Mouse (Mus musculus): ENCODE measurements around the gene Wdr95.
A peak's percentile ranks its signal among the peaks of the same experiment; 100 is the strongest.
"Not testable (repeated sequence)": the region's sequence is repeated elsewhere in the genome, so short reads cannot be mapped to it uniquely, and the experiment has no call there.

The Wdr95 gene

GRCm38 (mm10) chr5:149517116-149517515 lies 11.4 kb upstream of the Wdr95 start:
- DNase-seq, result no peak

DNA sequence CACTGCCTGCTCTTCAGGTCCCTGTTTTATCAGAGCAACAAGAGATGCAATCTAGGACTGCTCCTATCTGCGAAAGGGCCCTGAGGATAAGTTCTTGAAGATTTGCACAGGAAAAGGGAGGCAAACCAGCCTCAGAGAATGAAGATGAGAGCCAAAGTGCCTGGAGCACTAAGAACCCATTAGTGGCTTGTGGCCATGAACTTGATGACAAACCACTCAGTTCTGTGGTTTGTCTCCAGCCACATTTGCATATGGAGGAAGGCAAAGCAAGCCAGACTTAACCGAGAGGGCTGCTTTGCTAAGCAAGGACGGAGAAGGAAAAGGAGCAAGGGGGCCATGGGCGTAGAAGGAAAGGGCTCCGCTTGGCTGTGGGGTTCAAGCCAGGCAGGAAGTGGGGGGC lies 7.7 kb upstream of the Wdr95 start:
- no peak for DNase-seq

DNA sequence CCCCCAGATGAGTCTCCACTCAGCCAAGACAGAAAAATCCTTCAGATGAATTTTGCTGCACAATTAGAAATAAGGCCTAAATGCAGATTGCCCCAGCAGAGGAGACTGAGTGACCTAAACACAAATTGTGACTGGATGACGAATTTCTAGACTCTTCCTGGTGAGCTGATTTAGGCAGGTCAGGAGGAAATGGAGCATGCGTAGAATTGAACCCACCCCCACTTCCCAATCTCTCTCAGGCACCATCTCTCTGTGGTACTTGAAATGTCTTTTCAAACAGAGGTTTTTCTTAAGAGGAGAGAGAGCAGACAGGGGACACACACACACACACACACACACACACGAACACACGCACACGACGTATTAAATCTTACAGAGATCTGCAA lies 4.6 kb upstream of the Wdr95 start:
- DNase-seq, result no peak

DNA sequence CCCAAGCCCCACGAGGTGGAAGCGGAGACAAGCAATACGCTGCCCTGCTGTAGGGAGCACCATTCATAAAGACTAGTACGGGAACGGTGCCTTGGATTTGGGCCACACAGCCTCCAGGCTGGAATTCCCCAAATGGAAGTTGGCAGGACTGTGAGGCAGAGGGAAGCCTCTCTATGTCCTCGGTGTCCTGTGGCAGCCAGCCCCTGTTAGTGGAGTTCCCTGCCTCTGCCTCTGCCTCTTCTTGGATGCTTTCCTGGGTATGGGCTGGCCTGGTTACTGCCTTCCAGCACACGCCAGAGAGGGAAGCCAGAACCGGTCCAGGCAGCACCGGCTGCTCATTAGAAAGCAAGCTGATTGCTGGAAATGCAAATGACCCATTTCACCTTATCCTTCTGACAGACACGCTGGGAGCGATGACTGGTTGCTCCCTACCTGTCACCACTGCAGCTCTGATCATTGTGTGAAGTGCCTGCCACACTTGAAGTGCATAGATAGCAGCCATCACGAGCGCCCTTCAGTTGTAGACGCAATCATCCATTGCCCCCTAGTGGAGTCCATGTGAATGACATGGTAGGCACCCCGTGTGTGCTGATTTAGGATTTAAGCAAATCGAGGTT lies 4.1 kb upstream of the Wdr95 start:
- DNase-seq, result peak; percentile 84

DNA sequence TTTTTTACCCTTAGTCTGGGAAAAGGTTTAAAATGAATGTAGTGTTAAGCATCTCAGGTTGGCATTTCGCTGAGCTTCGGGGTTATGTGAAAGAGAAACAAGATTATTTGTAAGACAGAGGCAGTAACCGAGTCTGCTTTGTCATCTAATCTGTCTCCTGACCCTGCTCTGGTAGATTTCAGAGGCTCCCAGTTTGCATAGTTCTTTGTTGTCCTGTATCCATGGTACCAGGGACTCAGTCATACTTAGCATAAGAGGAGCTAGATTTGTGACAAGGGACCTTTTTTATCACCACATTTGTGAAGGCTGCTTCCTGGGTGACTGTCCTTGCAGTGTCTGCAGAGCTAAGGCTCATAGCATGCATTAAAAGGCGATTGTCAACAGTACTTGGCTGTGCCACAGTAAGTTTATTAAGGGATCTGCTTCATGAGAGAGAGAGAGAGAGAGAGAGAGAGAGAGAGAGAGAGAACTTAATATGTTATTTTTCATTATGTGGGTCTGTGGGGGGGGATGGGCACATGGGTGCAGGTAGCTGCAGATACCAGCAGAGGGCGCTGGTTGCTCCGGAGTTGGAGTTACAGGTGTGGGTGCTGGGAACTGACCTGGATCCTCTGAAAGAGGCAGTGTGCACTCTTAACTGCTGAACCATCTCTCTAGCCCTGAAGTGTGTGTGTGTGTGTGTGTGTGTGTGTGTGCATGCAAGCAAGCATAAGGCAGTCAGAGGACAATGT lies 3.3 kb upstream of the Wdr95 start:
- no peak for DNase-seq

DNA sequence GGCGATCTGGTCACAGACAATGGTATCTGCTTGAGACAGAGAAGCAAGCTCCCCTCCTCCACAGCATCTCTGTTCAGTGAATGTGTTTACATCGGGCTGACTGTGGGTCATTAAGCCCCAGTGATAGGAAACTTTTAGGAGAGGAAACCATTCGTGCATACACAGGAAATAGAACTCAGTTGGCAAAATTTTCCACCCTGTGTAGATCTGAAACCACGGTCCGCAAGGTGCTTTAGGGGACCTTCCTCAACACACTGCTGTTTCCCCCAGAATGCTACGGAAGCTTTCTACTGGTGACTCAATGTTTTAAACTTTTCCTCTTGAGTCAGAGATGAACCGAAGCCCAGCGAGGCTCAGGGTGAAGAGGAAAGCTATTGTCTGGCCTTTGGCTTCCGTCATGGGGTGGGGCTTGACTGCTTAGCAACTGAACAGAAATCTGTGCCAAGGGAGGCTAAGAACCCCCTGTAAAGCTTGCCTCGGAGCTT lies 2.0 kb upstream of the Wdr95 start:
- DNase-seq, result peak; percentile 72

DNA sequence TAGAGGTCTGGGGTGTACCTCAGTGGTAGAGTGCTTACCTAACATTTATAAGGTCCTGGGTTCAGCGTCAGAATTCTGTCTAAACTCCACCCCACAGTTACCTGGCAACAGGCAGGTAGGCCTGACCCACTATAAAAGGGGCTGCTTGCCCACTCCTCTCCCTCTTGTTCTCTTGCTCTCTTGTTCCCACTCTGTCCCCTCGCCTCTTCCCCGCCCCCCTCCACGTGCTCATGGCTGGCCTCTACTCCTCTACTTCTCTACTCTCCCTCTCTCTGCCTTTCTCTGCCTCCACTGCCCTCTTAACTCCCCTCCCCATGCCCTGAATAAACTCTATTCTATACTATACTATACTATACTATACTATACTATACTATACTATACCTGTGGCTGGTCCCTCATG lies 1.2 kb upstream of the Wdr95 start:
- not testable (repeated sequence) for DNase-seq

DNA sequence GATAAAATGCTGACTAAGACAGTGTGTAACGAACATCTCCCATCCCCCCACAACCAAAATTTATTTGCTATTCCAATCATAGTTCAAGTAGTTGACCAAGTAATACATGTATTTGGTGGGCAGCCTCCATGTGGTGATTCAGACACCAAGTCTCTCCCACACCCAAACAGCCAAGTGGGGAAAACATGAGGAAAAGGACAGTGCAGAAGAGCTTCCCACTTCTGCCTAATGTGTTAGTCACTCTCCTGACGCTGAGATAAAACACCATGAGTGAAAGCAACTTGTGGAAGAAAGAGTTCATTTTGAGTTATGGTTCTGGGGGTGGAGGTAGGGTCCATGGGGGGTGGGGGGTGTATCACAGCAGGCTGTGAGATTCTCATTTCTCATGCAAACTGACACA lies 5.4 kb downstream of the Wdr95 start:
- no peak for DNase-seq

- DNase-seq, result no peak
These were observed 7.5 kb downstream of the Wdr95 start for GRCm38 (mm10) chr5:149536005-149536404.

DNA sequence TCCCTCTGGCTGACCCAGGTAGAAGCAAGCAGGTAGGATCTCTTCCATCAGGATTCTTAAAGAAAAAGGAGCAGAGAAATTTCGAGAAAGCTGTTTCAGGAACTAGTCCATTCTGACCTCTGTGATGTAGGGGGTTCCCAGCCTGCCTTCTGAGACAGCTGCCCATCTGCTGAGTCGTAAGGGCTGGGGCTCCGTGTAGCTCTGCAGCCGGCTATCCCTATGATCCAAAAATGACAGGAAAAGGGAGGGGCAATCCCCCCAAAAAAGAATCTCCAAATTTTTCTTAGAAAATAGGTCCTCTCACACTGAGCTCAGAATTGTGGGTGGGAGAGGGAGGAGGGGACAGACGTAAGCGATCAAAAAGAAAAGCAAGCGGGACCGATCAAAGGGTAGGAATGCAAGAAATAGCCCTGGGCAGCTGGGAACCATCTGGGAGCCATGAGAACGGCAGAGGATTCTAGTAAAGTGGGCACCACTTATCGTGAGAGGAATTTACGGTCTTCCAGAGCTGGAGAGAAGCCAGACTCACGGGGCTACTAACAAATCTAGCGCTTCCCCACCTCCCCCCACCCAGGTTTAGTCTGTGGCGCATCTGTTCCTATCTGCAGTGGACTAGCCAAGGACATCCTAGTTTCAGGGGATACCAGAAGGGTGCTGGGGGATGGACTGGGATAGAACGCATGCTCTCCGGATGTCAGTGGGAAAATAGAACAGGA lies 9.5 kb downstream of the Wdr95 start:
- DNase-seq, result no peak

GRCm38 (mm10) chr5:149538531-149538930 lies 10.1 kb downstream of the Wdr95 start:
- no peak for DNase-seq

DNA sequence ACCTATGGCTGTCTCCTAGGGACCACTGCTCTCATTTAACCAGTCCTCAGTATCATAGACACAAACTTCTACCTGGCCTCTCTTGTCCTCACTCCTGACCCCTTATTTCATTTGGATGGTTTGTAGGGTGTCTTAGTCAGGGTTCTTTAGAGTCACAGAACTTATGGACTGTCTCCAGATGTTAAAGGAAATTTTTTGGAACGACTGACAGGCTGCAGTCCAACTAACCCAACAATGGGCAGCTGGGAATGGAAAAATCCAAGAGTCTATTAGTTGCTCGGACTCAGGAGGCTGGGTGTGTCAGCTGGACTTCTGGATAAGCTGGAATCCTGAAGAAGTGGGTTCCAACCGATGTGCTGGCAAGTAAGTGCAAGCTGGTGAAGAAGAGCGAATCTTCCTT lies 10.6 kb downstream of the Wdr95 start:
- DNase-seq, result no peak

DNA sequence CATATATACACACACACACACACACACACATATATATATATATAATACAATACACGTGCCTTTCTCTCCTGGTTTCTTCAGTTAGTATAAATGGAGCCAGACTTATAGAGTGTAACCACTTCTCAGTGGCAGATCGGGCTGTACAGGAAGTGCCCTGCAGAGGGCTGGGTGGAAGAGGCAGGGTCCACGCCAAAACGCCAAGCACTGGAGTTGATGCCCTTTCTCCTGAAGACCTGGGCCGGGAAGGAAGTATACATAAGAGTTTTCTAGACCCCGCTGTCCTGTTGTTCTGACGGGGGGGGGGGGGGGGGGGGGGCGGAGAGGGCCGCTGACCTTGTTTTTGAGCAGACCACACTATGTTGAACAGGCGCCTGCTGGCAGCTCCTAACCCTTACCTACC lies 22.7 kb downstream of the Wdr95 start:
- DNase-seq, result no peak

DNA sequence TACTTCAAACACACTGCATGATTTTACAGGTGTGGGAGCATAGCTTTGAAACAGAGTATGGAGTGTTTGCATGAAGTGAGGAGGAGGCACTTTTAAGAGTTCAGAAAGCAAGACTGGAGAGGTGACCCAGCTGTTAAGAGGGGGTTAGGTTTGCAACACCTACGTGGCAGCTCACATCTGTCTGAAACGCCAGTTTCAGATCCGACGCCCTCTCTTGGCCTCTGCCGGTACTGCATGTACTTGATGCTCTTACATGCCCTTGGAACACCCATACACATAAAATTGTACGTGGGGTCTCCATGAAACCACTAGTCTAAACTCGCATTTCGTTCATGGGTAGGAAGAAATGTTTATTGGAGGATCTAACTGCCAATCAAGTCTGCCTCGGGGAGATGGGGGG lies 24.3 kb downstream of the Wdr95 start:
- DNase-seq, result no peak

DNA sequence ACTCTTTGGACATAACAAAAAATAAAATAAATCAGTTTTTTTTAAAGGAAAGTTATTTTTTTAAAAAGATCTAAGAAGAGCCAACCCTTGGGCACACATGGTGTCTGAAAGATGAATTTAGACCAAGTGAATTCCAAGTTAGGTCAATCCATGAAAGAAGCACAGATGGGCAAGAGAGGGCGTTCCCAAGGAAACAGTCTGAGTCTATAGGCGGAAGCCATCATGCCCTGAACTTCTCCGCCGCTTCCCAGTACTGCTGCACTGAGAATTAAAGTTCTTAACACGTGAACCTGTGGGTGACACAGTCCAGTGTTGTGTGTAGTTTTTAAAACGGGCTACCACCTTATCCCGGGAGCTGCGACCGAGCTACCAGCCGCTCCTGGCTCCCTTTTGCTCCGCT lies 24.9 kb downstream of the Wdr95 start:
- DNase-seq, result no peak

DNA sequence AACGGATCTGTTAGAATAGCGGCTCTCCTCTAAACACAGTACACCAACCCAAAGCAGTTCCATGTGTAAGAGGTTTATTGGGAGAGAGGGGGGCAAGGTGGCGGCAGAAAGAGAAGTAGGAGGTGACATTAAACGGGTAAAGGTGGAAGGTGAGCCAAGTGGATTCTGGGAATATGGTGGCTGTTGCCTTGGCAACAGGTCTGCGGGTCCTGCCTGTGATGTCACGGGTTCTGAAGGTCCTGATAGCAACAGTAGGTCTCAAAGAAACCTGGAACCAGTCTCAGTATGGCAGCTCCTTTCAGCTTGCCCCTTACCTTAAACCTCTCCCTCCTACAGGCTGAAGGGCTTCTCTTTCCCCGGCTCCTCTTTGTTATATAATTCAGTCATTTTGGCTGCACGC lies 25.9 kb downstream of the Wdr95 start:
- DNase-seq, result no peak

- no peak for DNase-seq
These were observed 32.6 kb downstream of the Wdr95 start for GRCm38 (mm10) chr5:149560903-149561588.

GRCm38 (mm10) chr5:149566026-149566425 lies 37.5 kb downstream of the Wdr95 start:
- DNase-seq, result no peak

DNA sequence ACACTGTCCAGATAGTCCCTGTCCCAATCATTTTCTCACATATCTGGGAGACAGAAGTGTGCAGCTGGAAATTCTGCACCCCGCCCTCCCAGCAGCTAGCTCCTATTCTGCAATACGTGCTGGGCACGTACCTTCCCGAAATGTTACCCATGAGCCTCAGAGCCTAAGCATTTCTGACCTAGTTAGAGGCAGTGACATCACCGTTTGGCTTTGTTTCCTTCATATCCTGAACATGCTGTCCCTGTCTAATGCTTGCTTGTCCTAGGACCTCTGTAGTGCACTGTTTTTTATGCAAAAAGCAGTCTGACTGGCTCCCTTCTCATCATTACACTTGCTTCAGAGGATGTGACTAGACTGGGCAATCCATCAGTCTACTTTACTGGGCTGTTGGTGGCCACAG lies 38.5 kb downstream of the Wdr95 start:
- peak; percentile 54 for DNase-seq

DNA sequence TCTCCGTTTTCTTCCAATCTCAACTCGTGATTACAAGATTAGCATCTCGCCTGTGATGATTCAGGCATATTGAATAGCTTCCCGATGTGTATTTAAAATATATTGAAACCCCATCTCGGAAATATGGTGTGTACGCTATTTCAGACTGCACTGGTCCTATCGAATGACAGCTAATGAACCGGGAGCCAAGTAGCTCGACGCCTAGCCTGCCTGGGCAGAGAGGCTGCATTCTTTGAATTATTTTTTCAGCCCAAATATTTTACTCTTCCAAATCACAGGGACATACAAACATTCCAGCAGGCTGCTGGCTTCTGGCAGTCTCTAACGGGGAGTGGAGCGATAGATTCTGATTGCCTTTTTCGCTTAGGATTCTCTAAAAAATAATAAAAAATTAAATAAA lies 40.5 kb downstream of the Wdr95 start:
- peak; percentile 10 for DNase-seq

GRCm38 (mm10) chr5:149576977-149577376 lies 48.5 kb downstream of the Wdr95 start:
- no peak for DNase-seq

- DNase-seq, result no peak
These were observed 49.0 kb downstream of the Wdr95 start for GRCm38 (mm10) chr5:149577449-149577848.

DNA sequence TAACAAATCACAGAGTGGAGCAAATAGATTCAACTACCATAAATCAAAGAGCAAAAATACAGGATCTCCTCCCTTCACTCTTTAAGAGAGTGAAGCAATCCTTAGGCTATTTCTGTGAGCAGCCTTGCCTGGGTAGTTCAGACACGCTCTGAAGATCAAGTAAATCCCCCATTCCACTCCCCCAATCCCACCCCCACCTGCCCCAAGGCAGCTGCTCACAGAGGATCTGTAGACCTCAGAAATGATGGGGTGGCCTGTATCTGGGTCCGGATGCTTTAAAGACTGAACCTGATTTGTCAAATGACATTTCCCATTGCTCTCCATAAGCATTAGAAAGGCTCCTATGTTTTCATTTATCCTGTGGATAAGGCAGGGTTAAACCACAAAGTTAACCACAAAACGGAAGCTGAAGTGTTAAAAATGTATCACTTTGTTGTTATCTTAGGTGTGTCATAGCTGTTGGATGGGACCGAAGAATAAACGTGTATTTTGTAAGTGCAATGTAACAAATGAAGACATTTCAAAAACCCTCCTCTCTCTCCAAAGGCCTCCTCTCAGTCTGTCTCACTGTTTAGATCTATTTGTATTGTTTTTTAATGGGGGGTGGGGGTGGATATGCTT lies 54.3 kb downstream of the Wdr95 start:
- no peak for DNase-seq
